Mouse (Mus musculus): ENCODE measurements around the gene Gpn3. TPM values are rescaled to one million over a fixed set of nuclear protein-coding genes. Genes with fewer than 3 reads are reported as not detected.

Gpn3 gene
- polyA plus RNA-seq, 1 experiment from 2014 or later: 46.9 TPM

- Histone ChIP-seq H3K9me3 (no peaks in the 10 kb centered on the region), H3K4me3 (peak within 1 kb of the TSS; percentile 91), H3K27me3 (no peaks in the 10 kb centered on the region)
Measured at GRCm38 (mm10) chr5:122353807-122354491, 17.7 kb upstream of the Gpn3 start, which contains the start of the genes Rad9b and Vps29. Rad9b (minus strand) TSS chr5:122354233. Vps29 (plus strand) TSS chr5:122354369.

DNA sequence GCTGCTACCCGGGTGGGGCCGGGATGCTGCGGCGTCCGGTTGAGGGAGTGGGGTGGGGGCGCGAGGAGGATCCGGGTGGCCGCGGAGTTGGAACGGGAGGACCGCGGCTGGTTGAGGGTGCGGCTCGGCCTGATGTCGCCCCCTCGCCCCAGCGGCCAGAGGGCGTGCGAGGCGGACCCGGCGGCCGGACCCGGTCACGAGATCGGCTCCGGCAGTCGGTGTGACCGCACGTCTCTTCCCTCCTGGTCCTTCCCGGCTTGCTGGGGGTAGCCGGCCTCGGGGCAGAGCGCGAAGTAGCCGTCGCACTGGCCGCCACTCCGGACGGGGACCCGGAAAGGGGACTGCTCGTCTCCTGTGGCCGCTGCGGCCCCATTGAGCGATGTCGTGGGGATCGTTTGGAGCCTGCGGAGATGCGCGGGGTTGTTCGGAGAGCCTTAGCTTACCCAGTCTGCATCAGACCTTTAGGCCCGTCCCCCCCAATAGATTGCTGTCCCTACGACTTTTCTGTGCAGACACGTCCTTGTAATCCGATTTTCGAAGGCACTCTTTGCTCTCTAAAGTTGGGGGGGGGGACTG, 17.1 kb upstream of the Gpn3 start:
- Histone ChIP-seq H3K9ac (peak overlapping the region; percentile 90), H3K27me3 (no peaks in the 10 kb centered on the region), H3K36me3 (peaks cover 5% of the 10 kb centered on the region; the same call in 1 of the 2 replicates), H3K9me3 (no peaks in the 10 kb centered on the region), H3K4me2 (peak overlapping the region; percentile 78), H3K4me3 (peak overlapping the region; percentile 91), H3K4me1 (replicated peaks) (peaks cover 17% of the 10 kb centered on the region), H3K27ac (replicated peaks) (peak overlapping the region; percentile 89)
- WGBS: under 1% methylated on average over 54 of the region's 57 CpGs
- peak; percentile 56; the same call in 1 of the 2 replicates for ATAC-seq (ENCODE audit: low read depth)

More at GRCm38 (mm10) chr5:122353807-122354491, 17.7 kb upstream of the Gpn3 start, which contains the start of the genes Rad9b and Vps29:
- ATAC-seq (ENCODE audit: low read depth): peak; percentile 96
- Histone ChIP-seq H3K27ac (replicated peaks) (peak within 1 kb of the TSS; percentile 90), H3K4me2 (peak within 1 kb of the TSS; percentile 78), H3K9ac (peak within 1 kb of the TSS; percentile 90), H3K4me1 (replicated peaks) (peaks cover 17% of the 10 kb centered on the region), H3K36me3 (peaks cover 2% of the 10 kb centered on the region; the same call in 1 of the 2 replicates)
- under 1% methylated on average over 51 of the region's 51 CpGs for WGBS

DNA sequence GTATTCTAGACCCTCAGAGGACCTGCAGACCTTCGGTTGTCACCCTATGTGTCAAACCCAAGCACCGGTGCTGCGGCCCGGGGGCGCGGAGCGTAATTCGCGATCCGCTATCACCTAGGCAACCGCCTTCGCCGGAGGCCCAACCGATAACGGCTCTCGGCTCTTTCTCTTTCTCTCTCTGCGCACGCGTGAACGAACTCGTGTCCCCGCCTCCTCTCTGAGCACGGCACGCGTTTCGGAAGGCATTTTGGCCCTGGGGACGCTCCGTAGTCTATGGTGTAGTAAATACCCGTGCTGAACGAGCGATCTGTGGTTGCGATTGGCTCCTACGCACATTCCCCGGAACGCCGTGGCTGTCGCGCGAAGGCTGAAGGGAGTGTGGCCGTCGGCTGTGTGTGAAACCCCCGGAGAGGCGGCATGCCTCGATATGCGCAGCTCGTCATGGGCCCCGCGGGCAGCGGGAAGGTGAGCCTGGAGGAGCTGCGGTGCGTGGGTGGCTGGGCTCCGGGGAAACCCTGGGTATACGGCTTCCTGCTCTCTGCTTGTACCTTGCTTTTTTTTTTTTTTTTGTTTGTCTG, 605 bp downstream of the Gpn3 start, which contains the start of gene Fam216a:
Gene Fam216a, minus strand, starts transcription at position 173 of the 578 bp plus-strand sequence.
- Histone ChIP-seq H3K9ac (peak within 1 kb of the TSS; percentile 88), H3K36me3 (peaks cover 41% of the 10 kb centered on the region), H3K27ac (replicated peaks) (peak within 1 kb of the TSS; percentile 97), H3K4me3 (peak within 1 kb of the TSS; percentile 73), H3K4me1 (replicated peaks) (peaks cover 28% of the 10 kb centered on the region), H3K27me3 (no peaks in the 10 kb centered on the region), H3K9me3 (no peaks in the 10 kb centered on the region), H3K4me2 (peak within 1 kb of the TSS; percentile 69)
- ATAC-seq (ENCODE audit: low read depth): peak; percentile 96
- under 1% methylated on average over 53 of the region's 53 CpGs for WGBS

- no peaks in the 10 kb centered on the region for H3K27me3 ChIP-seq
- no peak for ATAC-seq (ENCODE audit: low read depth)
- H3K4me1 ChIP-seq (replicated peaks): peaks cover 28% of the 10 kb centered on the region
- H3K36me3 ChIP-seq: peaks cover 35% of the 10 kb centered on the region
- H3K27ac ChIP-seq (replicated peaks): peak overlapping the region; percentile 87
- H3K4me3 ChIP-seq: peak overlapping the region; percentile 73
- H3K9ac ChIP-seq: peak overlapping the region; percentile 81
- H3K4me2 ChIP-seq: peak overlapping the region; percentile 67
- 8% methylated on average over 5 of the region's 5 CpGs for WGBS
- H3K9me3 ChIP-seq: no peaks in the 10 kb centered on the region
Measured at GRCm38 (mm10) chr5:122372878-122373277, 1.2 kb downstream of the Gpn3 start.

DNA sequence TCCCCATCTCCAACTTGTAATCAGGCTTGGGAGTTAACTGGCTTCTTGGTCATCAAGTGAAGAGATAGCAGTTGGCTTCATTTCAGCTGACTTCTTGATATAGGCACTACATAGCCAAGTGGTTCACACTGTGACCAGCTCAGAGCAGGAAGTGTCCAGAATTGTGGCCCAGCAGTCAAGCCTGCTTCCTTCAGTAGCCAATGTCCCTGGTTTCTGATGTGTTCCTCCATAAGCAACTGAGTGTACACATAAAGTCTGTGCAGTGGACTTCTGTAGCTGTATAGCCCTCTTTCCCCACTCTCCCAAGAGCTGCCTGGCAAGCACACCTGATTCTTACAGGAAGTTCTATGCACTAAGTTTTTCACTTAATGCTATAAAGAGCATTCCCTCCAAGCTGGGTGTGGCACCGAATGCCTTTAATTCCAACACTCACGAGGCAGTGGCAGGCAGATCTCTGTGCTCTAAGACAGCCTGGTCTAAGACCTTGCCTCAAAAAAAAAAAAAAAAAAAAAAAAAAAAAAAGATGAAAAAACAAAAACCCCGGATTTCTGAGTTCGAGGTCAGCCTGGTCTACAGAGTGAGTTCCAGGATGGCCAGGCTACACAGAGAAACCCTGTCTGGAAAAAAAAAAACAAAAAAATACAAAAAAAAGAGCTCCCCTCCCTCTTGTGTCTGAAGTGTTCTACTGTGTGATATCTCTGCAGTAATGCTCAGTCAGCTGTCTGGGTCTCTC, 5.6 kb downstream of the Gpn3 start:
- peaks cover 12% of the 10 kb centered on the region for H3K4me1 ChIP-seq (replicated peaks)
- H3K27me3 ChIP-seq: no peaks in the 10 kb centered on the region
- H3K4me3 ChIP-seq: no peak overlapping the region
- no peak overlapping the region for H3K27ac ChIP-seq (replicated peaks)
- no peaks in the 10 kb centered on the region for H3K9me3 ChIP-seq
- WGBS: 93% methylated on average over 4 of the region's 4 CpGs
- H3K9ac ChIP-seq: no peak overlapping the region
- peaks cover 59% of the 10 kb centered on the region for H3K36me3 ChIP-seq
- ATAC-seq (ENCODE audit: low read depth): no peak
- H3K4me2 ChIP-seq: no peak overlapping the region

- no peak overlapping the region for H3K27ac ChIP-seq (replicated peaks)
- H3K9ac ChIP-seq: no peak overlapping the region
- no peaks in the 10 kb centered on the region for H3K27me3 ChIP-seq
- peaks cover 65% of the 10 kb centered on the region for H3K36me3 ChIP-seq
- 95% methylated on average over 12 of the region's 12 CpGs for WGBS
- H3K9me3 ChIP-seq: no peaks in the 10 kb centered on the region
- ATAC-seq (ENCODE audit: low read depth): no peak
- H3K4me1 ChIP-seq (replicated peaks): peaks cover 8% of the 10 kb centered on the region
- H3K4me2 ChIP-seq: no peak overlapping the region
- H3K4me3 ChIP-seq: no peak overlapping the region
Measured at GRCm38 (mm10) chr5:122378171-122378570, 6.5 kb downstream of the Gpn3 start.

- Histone ChIP-seq H3K9ac (no peak overlapping the region), H3K36me3 (peaks cover 63% of the 10 kb centered on the region), H3K27me3 (no peaks in the 10 kb centered on the region), H3K4me1 (replicated peaks) (no peaks in the 10 kb centered on the region), H3K4me3 (no peak overlapping the region), H3K4me2 (no peak overlapping the region), H3K27ac (replicated peaks) (no peak overlapping the region), H3K9me3 (no peaks in the 10 kb centered on the region)
- peak; percentile 23; the same call in 1 of the 2 replicates for ATAC-seq (ENCODE audit: low read depth)
- WGBS: 54% methylated on average over 11 of the region's 11 CpGs
Measured at GRCm38 (mm10) chr5:122379374-122380155, 7.9 kb downstream of the Gpn3 start.

GRCm38 (mm10) chr5:122390006-122390405, 18.3 kb downstream of the Gpn3 start:
- Histone ChIP-seq H3K27ac (replicated peaks) (no peak overlapping the region), H3K4me3 (no peak overlapping the region), H3K9ac (no peak overlapping the region), H3K4me1 (replicated peaks) (peaks cover 12% of the 10 kb centered on the region), H3K9me3 (no peaks in the 10 kb centered on the region), H3K36me3 (no peaks in the 10 kb centered on the region), H3K4me2 (no peak overlapping the region), H3K27me3 (no peaks in the 10 kb centered on the region)
- 92% methylated on average over 5 of the region's 5 CpGs for WGBS
- no peak for ATAC-seq (ENCODE audit: low read depth)

GRCm38 (mm10) chr5:122390671-122391070, 19.0 kb downstream of the Gpn3 start:
- Histone ChIP-seq H3K4me3 (no peak overlapping the region), H3K9me3 (no peaks in the 10 kb centered on the region), H3K27me3 (no peaks in the 10 kb centered on the region), H3K4me2 (no peak overlapping the region), H3K27ac (replicated peaks) (no peak overlapping the region), H3K36me3 (no peaks in the 10 kb centered on the region), H3K9ac (no peak overlapping the region), H3K4me1 (replicated peaks) (peaks cover 12% of the 10 kb centered on the region)
- ATAC-seq (ENCODE audit: low read depth): 0 out of 2 replicates have a peak, but pooled peaks have one; percentile 17

- no peaks in the 10 kb centered on the region for H3K27me3 ChIP-seq
- WGBS: 52% methylated on average over 16 of the region's 16 CpGs
- H3K4me3 ChIP-seq: peak overlapping the region; percentile 75
- no peaks in the 10 kb centered on the region for H3K9me3 ChIP-seq
- H3K4me1 ChIP-seq (replicated peaks): peaks cover 12% of the 10 kb centered on the region
- H3K36me3 ChIP-seq: no peaks in the 10 kb centered on the region
- no peak overlapping the region for H3K27ac ChIP-seq (replicated peaks)
- H3K4me2 ChIP-seq: peak overlapping the region; percentile 87
- no peak; the same call in 1 of the 2 replicates for ATAC-seq (ENCODE audit: low read depth)
- H3K9ac ChIP-seq: no peak overlapping the region
Measured at GRCm38 (mm10) chr5:122391178-122391785, 19.6 kb downstream of the Gpn3 start.

GRCm38 (mm10) chr5:122391786-122392180, 20.1 kb downstream of the Gpn3 start, which contains the start of gene Arpc3:
Arpc3 (plus strand) TSS chr5:122391878.
- ATAC-seq (ENCODE audit: low read depth): peak; percentile 90
- H3K4me3 ChIP-seq: peak within 1 kb of the TSS; percentile 75
- H3K4me2 ChIP-seq: peak within 1 kb of the TSS; percentile 87
- H3K27ac ChIP-seq (replicated peaks): peak within 1 kb of the TSS; percentile 66
- no peaks in the 10 kb centered on the region for H3K9me3 ChIP-seq
- H3K36me3 ChIP-seq: peaks cover 4% of the 10 kb centered on the region
- H3K27me3 ChIP-seq: no peaks in the 10 kb centered on the region
- peaks cover 12% of the 10 kb centered on the region for H3K4me1 ChIP-seq (replicated peaks)
- under 1% methylated on average over 39 of the region's 39 CpGs for whole genome bisulfite sequencing
- H3K9ac ChIP-seq: peak within 1 kb of the TSS; percentile 82
